Mouse (Mus musculus) cerebellum, adult 9-10 months (tissue): ENCODE measurements around the gene Kif24.
A peak's percentile ranks its signal among the peaks of the same experiment; 100 is the strongest.

Source experiments
- DNase-seq: peaks from one replicate; pipeline ENCODE4 v3.0.0; 2022

Gene Kif24

GRCm38 (mm10) chr4:41464345-41465286, at the start of gene Kif24, which contains the start of gene Nudt2:
Gene Kif24, minus strand, starts transcription at chr4:41464887.
Gene Nudt2, plus strand, starts transcription at chr4:41465151.
- peak; percentile 99 for DNase-seq

- DNase-seq, result no peak
These were observed 49.0 kb upstream of the Kif24 start for GRCm38 (mm10) chr4:41513714-41514113.

GRCm38 (mm10) chr4:41513309-41513708, 48.6 kb upstream of the Kif24 start:
- no peak for DNase-seq

GRCm38 (mm10) chr4:41507998-41508397, 43.3 kb upstream of the Kif24 start:
- no peak for DNase-seq

GRCm38 (mm10) chr4:41507326-41507924, 42.7 kb upstream of the Kif24 start:
- DNase-seq, result no peak

- peak; percentile 83 for DNase-seq
These were observed 42.2 kb upstream of the Kif24 start for GRCm38 (mm10) chr4:41506906-41507305.

- DNase-seq, result peak; percentile 68
These were observed 41.5 kb upstream of the Kif24 start for GRCm38 (mm10) chr4:41506156-41506555.

- DNase-seq, result peak; percentile 60
These were observed 40.5 kb upstream of the Kif24 start for GRCm38 (mm10) chr4:41505131-41505551.

- peak; percentile 52 for DNase-seq
These were observed 39.6 kb upstream of the Kif24 start for GRCm38 (mm10) chr4:41504325-41504724.

GRCm38 (mm10) chr4:41502986-41503412, 38.3 kb upstream of the Kif24 start, which contains the start of gene AI464131:
Gene AI464131, minus strand, starts transcription at chr4:41503076.
- peak; percentile 96 for DNase-seq

GRCm38 (mm10) chr4:41502171-41502940, 37.7 kb upstream of the Kif24 start:
- DNase-seq, result no peak

GRCm38 (mm10) chr4:41500787-41501186, 36.1 kb upstream of the Kif24 start:
- DNase-seq, result no peak

- no peak for DNase-seq
These were observed 34.9 kb upstream of the Kif24 start for GRCm38 (mm10) chr4:41499619-41500018.

GRCm38 (mm10) chr4:41498921-41499391, 34.3 kb upstream of the Kif24 start:
- DNase-seq, result no peak

GRCm38 (mm10) chr4:41497995-41498845, 33.5 kb upstream of the Kif24 start:
- no peak for DNase-seq

GRCm38 (mm10) chr4:41497579-41497978, 32.9 kb upstream of the Kif24 start:
- no peak for DNase-seq

- no peak for DNase-seq
These were observed 32.4 kb upstream of the Kif24 start for GRCm38 (mm10) chr4:41497046-41497445.

GRCm38 (mm10) chr4:41495850-41496249, 31.2 kb upstream of the Kif24 start:
- no peak for DNase-seq

GRCm38 (mm10) chr4:41495076-41495475, 30.4 kb upstream of the Kif24 start:
- no peak for DNase-seq

GRCm38 (mm10) chr4:41494378-41494777, 29.7 kb upstream of the Kif24 start:
- no peak for DNase-seq

- no peak for DNase-seq
These were observed 28.9 kb upstream of the Kif24 start for GRCm38 (mm10) chr4:41493464-41494116.
